Mouse (Mus musculus) lung, embryonic 15.5 days (tissue): Measurements from ENCODE around the gene Dnajc12. TPM values are rescaled to one million over a fixed set of nuclear protein-coding genes. Genes with fewer than 3 reads are reported as not detected.
A peak's percentile ranks its signal among the peaks of the same experiment; 100 is the strongest.
"Not testable (repeated sequence)": the region's sequence is repeated elsewhere in the genome, so short reads cannot be mapped to it uniquely, and the experiment has no call there.

ENCODE experiments used
- ATAC-seq: fragments of 200-750 bp; cut with Nextera tagmentation; 2 replicates; pipeline ENCODE4 v1.8.0; 2017; ENCODE audit warnings: moderate number of reproducible peaks, borderline replicate concordance; ENCODE audit not compliant: low FRiP score, low TSS enrichment; ENCODE audit errors: extremely low read depth
- H3K27ac ChIP-seq: fragments of 300-500 bp; sonication (generic); 2 replicates; pipeline ENCODE4 v1.5.1; 2015; ENCODE audit warnings: moderate library complexity, mild to moderate bottlenecking, inconsistent platforms
- H3K27me3 ChIP-seq: fragments of 300-500 bp; sonication (generic); 2 replicates; pipeline ENCODE4 v1.6.1; 2015; ENCODE audit warnings: inconsistent platforms
- H3K36me3 ChIP-seq: fragments of 300-500 bp; sonication (generic); 2 replicates; pipeline ENCODE4 v1.6.1; 2015; ENCODE audit warnings: inconsistent platforms
- H3K4me1 ChIP-seq: fragments of 300-500 bp; sonication (generic); 2 replicates; pipeline ENCODE4 v1.6.1; 2015; ENCODE audit warnings: inconsistent platforms
- H3K4me2 ChIP-seq: fragments of 300-500 bp; sonication (generic); 2 replicates; pipeline ENCODE4 v1.6.1; 2015; ENCODE audit warnings: inconsistent platforms, mild to moderate bottlenecking, moderate library complexity
- H3K4me3 ChIP-seq: fragments of 300-500 bp; sonication (generic); 2 replicates; pipeline ENCODE4 v1.5.1; 2015; ENCODE audit warnings: mild to moderate bottlenecking, inconsistent platforms
- H3K9ac ChIP-seq: fragments of 300-500 bp; sonication (generic); 2 replicates; pipeline ENCODE4 v1.6.1; 2015; ENCODE audit warnings: inconsistent platforms
- H3K9me3 ChIP-seq: fragments of 300-500 bp; sonication (generic); 2 replicates; pipeline ENCODE4 v1.6.1; 2016; ENCODE audit warnings: inconsistent platforms
- WGBS: fragments of 180-500 bp; shearing (Covaris S2); methylation state at CpG from one replicate; pipeline ENCODE4 v1.1.7; 2015; 5-methylcytosine and 5-hydroxymethylcytosine counted together
- polyA plus RNA-seq: library from polyadenylated mRNA; unstranded; fragments of >200 nt; fragmentation: Nextera tagmentation; extraction: Ambion mirVana; gene quantifications from 2 replicates; pipeline ENCODE4 v1.2.1, GENCODE M21; 2015

Dnajc12 gene
- polyA plus RNA-seq, 1 experiment from 2014 or later = 13.6 TPM

DNA sequence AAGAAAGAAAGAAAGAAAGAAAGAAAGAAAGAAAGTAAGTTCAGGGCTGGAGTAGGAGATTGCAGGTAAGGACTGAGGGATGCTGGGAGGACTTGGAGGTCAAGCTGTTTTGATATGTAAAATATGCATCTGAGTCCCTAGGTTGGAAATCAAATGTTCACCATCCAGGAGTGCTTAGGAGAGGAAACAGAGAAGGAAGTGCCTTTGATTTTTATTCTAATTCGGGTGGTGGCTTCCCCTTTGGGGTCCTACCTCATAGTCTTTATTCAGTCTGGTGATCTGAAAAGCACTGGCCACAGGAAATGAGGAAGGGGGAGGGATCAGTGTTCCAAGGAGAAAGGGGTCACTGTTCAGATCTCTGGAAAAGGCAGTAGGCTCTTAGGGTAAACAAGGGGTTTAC lies 21.7 kb upstream of the Dnajc12 start:
- no peak overlapping the region for H3K4me2 ChIP-seq
- no peak overlapping the region for H3K4me3 ChIP-seq
- ATAC-seq = no peak
- H3K27ac ChIP-seq = no peak overlapping the region
- no peaks in the 10 kb centered on the region for H3K9me3 ChIP-seq
- H3K9ac ChIP-seq = no peak overlapping the region
- no peaks in the 10 kb centered on the region for H3K4me1 ChIP-seq
- WGBS = 65% methylated on average over 1 of the region's 1 CpGs
- no peaks in the 10 kb centered on the region for H3K36me3 ChIP-seq
- H3K27me3 ChIP-seq = no peaks in the 10 kb centered on the region

DNA sequence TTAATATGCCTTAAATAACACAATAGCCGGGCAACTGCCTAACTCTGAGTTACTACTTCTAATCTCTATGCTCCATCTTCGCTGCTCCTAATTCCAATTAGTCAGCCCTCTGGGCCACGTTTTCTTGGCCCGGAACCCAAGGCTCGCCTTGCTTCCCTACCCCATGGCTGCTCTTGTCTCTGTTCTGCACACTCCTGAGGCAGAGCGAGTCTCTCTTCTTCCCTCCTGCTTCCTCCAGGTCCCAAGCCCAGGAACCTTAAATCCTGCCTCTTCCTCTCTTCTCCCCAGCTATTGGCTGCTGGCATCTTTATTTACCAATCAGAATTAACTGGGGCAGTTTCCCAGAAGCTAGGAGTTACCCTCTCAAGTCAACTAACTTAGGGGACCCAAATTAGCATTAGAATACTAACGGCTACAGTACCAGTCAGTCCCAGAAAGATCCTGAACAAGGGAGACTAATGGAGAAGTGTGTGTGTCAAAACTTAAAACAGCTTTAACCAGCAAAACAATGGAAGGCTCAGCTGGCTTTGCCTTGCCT lies 16.3 kb upstream of the Dnajc12 start:
- Histone ChIP-seq H3K36me3 (no peaks in the 10 kb centered on the region), H3K27me3 (no peaks in the 10 kb centered on the region), H3K4me2 (no peak overlapping the region), H3K9ac (no peak overlapping the region), H3K27ac (no peak overlapping the region), H3K4me1 (no peaks in the 10 kb centered on the region), H3K9me3 (no peaks in the 10 kb centered on the region), H3K4me3 (no peak overlapping the region)
- ATAC-seq = no peak
- WGBS = 57% methylated on average over 7 of the region's 7 CpGs

DNA sequence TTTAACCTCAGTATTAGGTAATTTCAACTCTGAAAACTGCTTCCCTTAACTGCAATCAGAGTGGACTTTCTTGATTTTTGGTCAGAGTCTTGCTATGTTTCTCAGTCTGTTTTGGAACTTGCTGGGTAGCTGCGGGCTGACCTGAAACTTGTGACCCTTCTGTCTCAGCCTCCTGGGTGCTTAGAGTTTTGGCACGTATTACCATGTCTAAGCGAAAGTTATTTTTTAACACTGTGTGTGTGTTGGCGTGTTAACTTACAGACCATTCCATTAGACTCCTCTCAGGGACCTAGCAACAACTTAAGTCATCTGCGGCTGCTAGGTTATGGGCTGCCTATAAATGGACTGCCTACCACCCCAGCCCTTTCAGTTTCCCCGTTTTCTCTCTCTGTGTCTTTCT lies 14.9 kb upstream of the Dnajc12 start:
- 74% methylated on average over 6 of the region's 6 CpGs for WGBS
- H3K4me2 ChIP-seq = no peak overlapping the region
- no peak for ATAC-seq

DNA sequence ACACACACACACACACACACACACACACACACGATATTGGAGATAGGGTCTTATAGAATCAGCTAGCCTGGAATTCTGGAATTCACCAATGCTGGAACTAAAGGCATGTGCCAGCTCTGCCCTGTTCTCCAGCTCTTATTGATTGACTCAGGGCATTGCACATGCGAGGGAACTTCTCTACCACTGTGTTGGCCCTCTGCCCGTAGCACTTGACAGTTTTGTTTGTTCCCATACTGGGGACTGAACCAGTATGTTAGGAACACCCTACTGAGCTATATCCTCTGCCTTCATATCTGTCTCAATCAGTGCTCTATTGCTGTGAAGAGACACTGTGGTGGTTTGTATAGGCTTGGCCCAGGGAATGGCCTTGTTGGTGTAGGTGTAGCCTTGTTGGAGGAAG lies 14.2 kb upstream of the Dnajc12 start:
- Histone ChIP-seq H3K27ac (no peak overlapping the region), H3K4me1 (no peaks in the 10 kb centered on the region), H3K4me2 (no peak overlapping the region), H3K27me3 (no peaks in the 10 kb centered on the region), H3K9me3 (no peaks in the 10 kb centered on the region), H3K9ac (no peak overlapping the region), H3K4me3 (no peak overlapping the region), H3K36me3 (no peaks in the 10 kb centered on the region)
- no peak for ATAC-seq
- WGBS = 63% methylated on average over 3 of the region's 3 CpGs

More for the DNA sequence above, 14.9 kb upstream of the Dnajc12 start:
- H3K9me3 ChIP-seq = no peaks in the 10 kb centered on the region
- no peak overlapping the region for H3K27ac ChIP-seq
- no peak overlapping the region for H3K9ac ChIP-seq
- H3K36me3 ChIP-seq = no peaks in the 10 kb centered on the region
- H3K4me1 ChIP-seq = no peaks in the 10 kb centered on the region
- no peaks in the 10 kb centered on the region for H3K27me3 ChIP-seq
- no peak overlapping the region for H3K4me3 ChIP-seq

DNA sequence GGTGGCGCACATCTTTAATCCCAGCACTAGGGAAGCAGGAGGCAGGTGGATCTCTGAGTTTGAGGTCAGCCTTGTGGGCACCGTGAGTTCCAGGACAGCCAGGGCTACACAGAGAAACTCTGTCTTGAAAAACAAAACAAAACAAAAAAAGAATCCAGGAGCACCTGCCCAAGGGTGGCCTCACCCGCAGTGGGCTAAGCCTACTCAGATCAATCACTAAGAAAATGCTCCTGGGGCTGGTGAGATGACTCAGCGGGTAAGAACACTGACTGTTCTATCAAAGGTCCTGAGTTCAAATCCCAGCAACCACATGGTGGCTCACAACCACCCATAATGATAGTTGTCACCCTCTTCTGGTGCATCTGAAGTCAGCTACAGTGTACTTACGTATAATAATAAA lies 5.9 kb upstream of the Dnajc12 start:
- 83% methylated on average over 5 of the region's 5 CpGs for WGBS
- Histone ChIP-seq H3K4me2 (no peak overlapping the region), H3K36me3 (no peaks in the 10 kb centered on the region), H3K4me1 (0 out of 2 replicates have a peak, but pooled peaks cover 2% of the 10 kb centered on the region), H3K4me3 (no peak overlapping the region), H3K27me3 (no peaks in the 10 kb centered on the region), H3K9ac (no peak overlapping the region), H3K27ac (no peak overlapping the region), H3K9me3 (no peaks in the 10 kb centered on the region)
- no peak for ATAC-seq

DNA sequence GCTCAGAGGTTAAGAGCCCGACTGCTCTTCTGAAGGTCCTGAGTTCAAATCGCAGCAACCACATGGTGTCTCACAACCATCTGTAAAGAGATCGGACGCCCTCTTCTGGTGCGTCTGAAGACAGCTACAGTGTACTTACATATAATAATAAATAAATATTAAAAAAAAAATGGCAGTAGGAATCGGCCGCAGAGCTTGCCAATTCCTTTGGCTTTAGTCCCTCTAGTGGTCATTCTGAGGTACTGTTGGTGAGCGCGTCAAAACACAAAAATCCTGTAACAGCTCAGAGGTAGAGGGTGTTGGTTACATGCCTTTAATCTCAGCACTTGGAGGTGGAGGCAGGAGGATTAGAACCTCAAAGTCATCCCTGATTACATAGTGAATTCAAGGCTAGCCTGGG lies 4.8 kb upstream of the Dnajc12 start:
- Histone ChIP-seq H3K27me3 (no peaks in the 10 kb centered on the region), H3K9me3 (no peaks in the 10 kb centered on the region), H3K4me1 (peaks cover 9% of the 10 kb centered on the region; the same call in 1 of the 2 replicates), H3K9ac (no peak overlapping the region), H3K4me2 (no peak overlapping the region; the same call in 1 of the 2 replicates), H3K4me3 (no peak overlapping the region), H3K27ac (no peak overlapping the region), H3K36me3 (no peaks in the 10 kb centered on the region)
- WGBS = 15% methylated on average over 9 of the region's 9 CpGs
- no peak for ATAC-seq

DNA sequence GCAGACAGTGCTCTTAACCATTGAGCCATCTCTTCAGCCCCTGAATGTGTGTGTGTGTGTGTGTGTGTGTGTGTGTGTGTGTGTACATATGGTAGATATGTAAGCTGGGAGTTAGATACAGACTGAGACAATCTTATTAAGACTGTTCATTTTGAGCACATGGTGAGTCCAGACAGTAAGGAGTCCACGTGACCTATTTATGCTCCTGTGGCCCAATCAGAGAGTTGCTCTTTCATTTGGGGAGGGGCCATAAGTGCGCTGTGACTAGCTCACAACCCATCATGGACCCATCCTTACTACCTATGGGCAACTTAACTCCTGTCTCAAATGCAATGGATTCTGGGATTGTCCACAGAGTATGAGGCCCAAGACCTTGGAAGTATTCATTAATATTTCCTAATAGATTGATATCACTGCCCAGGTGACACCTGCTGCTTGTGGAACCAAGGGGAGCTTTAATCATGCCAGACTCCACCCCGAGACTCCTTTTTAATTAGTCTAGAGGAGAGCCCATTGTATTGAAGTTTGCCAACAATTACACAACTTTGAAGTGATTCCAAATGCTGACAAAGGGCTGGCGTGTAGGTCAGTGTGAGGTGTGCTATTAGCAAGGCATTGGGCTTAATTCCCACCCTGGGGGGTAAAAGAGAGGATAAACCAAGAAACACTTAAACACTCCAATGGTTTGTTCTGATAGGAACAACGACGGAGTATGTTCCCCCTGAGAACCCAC lies 3.1 kb upstream of the Dnajc12 start:
- no peak overlapping the region for H3K27ac ChIP-seq
- H3K4me2 ChIP-seq = no peak overlapping the region
- H3K36me3 ChIP-seq = no peaks in the 10 kb centered on the region
- no peak overlapping the region for H3K4me3 ChIP-seq
- H3K9ac ChIP-seq = no peak overlapping the region
- WGBS = 63% methylated on average over 6 of the region's 6 CpGs
- no peaks in the 10 kb centered on the region for H3K9me3 ChIP-seq
- no peaks in the 10 kb centered on the region for H3K27me3 ChIP-seq
- H3K4me1 ChIP-seq = peaks cover 9% of the 10 kb centered on the region; the same call in 1 of the 2 replicates
- ATAC-seq = no peak

DNA sequence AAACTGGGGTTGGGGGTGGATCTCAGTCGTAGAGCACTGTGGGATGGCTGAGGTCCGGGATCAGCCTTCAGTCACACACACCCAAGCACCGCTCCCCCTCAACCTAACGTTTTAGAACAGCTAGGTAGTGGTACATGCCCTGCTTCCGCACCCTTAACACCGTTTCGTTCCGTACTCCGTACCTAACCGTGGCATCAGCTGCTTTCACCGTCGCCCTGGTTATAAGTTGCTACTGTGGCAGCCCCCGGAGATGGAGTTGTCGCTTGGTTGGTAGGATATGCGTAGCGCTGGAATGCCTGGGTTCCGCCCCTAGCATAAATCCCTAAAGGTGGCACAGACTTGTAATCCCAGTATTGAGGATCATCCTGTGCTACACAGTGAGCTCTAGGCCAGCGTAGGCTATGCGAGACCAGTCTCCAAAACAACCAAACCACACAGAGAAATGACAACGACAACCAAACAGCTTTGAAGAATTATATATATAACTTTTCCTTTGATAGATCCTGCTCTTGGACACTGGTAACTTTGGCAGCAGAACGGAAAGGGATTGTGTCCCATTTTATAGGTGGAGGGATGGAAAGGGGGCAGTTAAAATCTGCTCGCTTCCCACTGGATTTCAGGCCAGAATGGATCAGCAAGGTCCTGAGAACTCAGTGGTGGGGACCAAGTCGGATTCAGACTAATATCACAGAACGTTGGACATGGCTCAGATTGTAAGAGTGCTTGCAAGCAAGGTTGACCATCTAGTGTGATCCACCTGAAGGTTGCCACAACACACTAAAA lies 554 bp upstream of the Dnajc12 start, which contains the start of gene Sirt1:
Gene Sirt1, minus strand, starts transcription at position 207 of the 783 bp plus-strand sequence.
- Histone ChIP-seq H3K9ac (peak within 1 kb of the TSS; percentile 53), H3K4me1 (peaks cover 9% of the 10 kb centered on the region; the same call in 1 of the 2 replicates), H3K4me3 (peak within 1 kb of the TSS; percentile 55), H3K36me3 (no peaks in the 10 kb centered on the region), H3K4me2 (peak within 1 kb of the TSS; percentile 84), H3K27me3 (no peaks in the 10 kb centered on the region), H3K9me3 (no peaks in the 10 kb centered on the region), H3K27ac (0 out of 2 replicates have a peak within 1 kb of the TSS, but pooled peaks have one; percentile 6)
- 3% methylated on average over 24 of the region's 24 CpGs for WGBS
- no peak for ATAC-seq

DNA sequence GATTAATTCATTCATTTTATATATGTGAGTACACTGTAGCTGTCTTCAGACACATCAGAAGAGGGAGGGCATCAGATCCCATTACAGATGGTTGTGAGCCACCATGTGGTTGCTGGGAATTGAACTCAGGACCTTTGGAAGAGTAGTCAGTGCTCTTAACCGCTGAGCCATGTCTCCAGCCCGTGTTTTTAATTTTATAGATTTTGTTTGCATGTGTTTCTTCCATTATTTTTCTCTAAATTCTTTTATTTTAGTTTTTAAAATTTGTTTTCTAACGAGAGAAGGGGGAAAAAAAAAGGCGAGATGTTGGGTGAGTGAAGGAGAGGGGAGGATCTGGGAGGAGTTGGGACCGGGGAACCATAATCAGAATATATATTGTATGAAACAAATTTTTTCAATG lies 3.7 kb downstream of the Dnajc12 start:
- ATAC-seq, H3K27ac ChIP-seq, H3K9me3 ChIP-seq, H3K4me1 ChIP-seq, H3K36me3 ChIP-seq, H3K27me3 ChIP-seq: not testable (repeated sequence)
- WGBS = 30% methylated on average over 5 of the region's 5 CpGs
- H3K9ac ChIP-seq = 0 out of 2 replicates have a peak overlapping the region, but pooled peaks have one; percentile 58
- peak overlapping the region; percentile 64 for H3K4me3 ChIP-seq
- H3K4me2 ChIP-seq = peak overlapping the region; percentile 84

DNA sequence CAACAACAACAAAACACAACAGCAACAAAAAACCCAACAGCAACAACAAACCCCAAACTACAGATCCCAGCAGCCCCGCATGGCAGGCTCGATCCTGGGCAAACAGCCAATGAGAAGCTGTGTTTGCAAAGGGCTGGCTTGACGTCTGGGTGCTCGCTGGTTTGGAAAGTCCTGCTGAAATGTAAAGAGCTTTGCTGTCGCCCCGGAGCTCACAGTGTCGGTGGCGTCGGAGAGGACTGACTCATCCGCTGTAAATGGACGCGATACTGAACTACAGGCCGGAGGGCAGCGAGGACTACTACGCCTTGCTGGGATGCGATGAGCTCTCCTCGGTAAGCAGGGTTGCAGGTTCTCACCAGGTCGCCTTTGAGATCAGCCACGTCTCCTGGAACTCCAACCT lies 4.2 kb downstream of the Dnajc12 start:
- peaks cover 6% of the 10 kb centered on the region; the same call in 1 of the 2 replicates for H3K4me1 ChIP-seq
- H3K9me3 ChIP-seq = no peaks in the 10 kb centered on the region
- peak overlapping the region; percentile 84 for H3K4me2 ChIP-seq
- peak overlapping the region; percentile 64 for H3K4me3 ChIP-seq
- H3K27me3 ChIP-seq = no peaks in the 10 kb centered on the region
- H3K9ac ChIP-seq = peak overlapping the region; percentile 58
- H3K27ac ChIP-seq = peak overlapping the region; percentile 74
- no peaks in the 10 kb centered on the region for H3K36me3 ChIP-seq
- ATAC-seq = peak; percentile 74
- under 1% methylated on average over 19 of the region's 19 CpGs for WGBS

DNA sequence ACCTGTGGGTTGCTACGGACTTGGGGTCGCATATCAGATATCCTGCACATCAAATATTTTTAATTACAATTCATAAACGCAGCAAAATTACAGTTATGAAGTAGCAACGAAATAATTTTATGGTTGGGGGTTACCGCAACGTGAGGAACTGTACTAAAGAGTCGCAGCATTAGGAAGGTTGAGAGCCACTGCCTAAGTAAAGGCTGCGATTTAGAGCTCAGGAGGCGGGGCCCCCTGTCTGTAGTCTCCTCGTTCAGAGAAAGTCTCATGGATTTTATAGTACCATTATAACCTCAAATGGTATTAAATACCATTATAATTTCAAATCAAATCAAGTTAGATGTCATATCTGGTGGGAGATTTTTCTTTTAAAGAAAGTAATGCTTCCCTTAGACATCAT lies 4.7 kb downstream of the Dnajc12 start:
- Histone ChIP-seq H3K27ac (peak overlapping the region; percentile 74; the same call in 1 of the 2 replicates), H3K4me2 (peak overlapping the region; percentile 84), H3K9me3 (no peaks in the 10 kb centered on the region), H3K4me1 (peaks cover under 1% of the 10 kb centered on the region; the same call in 1 of the 2 replicates), H3K36me3 (no peaks in the 10 kb centered on the region), H3K9ac (peak overlapping the region; percentile 58), H3K27me3 (no peaks in the 10 kb centered on the region), H3K4me3 (peak overlapping the region; percentile 64)
- WGBS = 2% methylated on average over 10 of the region's 10 CpGs
- ATAC-seq = no peak

DNA sequence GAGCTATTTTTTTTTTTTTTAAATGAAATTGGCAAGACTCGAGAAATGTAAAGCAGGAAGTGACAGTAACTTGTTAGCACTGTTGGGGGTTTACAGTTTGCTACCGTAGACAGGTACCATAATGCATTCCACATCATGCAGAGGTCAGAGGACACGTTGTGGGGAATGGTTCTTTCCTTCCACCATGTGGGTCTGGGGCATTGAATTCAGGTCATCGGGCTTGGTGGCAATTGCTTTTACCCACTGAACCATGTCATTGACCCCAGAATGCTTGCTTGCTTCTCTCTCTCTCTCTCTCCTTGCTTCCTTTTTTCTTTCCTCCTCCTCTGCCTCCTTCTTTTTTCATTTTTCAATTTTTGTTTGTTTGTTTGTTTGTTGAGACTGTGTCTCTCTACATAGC lies 6.7 kb downstream of the Dnajc12 start:
- 65% methylated on average over 4 of the region's 4 CpGs for WGBS

More for the DNA sequence above, 6.7 kb downstream of the Dnajc12 start:
- Histone ChIP-seq H3K27ac (no peak overlapping the region), H3K9me3 (no peaks in the 10 kb centered on the region), H3K36me3 (no peaks in the 10 kb centered on the region), H3K4me1 (no peaks in the 10 kb centered on the region), H3K4me2 (no peak overlapping the region), H3K9ac (no peak overlapping the region), H3K27me3 (no peaks in the 10 kb centered on the region), H3K4me3 (no peak overlapping the region)
- ATAC-seq = no peak
